Mouse (Mus musculus) ZHBTc4 (cell line): ENCODE measurements around the gene Xrn2.
A peak's percentile ranks its signal among the peaks of the same experiment; 100 is the strongest.

ENCODE experiments used
- DNase-seq: peaks from one replicate; pipeline ENCODE4 v3.0.0-alpha.2; 2011; ENCODE audit warnings: low read depth, low spot score

The Xrn2 gene

DNA sequence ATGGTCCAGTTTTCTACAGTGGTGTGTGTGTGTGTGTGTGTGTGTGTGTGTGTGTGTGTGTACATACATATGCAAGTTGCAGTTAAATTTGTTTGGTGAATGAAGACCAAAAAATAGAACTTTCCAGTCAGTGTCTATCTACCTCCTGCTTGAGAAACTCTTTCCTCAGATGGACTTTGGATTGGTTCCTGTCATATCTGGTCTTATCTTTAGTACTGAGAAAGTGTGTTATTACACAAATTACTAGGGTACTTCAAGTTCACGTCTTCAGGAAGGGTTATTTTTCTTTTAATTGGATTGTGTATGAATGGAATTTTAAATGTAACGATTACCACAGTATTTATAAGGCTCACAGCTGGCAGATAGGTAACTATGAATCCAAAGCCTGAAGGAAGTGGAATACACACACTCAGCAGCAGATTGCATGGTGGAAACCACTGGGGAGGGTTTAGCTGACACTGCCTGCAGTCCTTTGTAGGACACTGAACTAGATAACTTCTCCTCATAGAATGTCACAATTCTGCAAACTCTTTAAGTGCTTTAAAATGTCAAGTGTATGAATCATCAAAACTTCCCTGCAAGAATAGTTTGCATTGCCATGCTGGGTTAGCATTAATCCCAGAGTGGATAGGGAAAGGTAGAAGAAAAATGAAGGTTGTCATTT is 40.6 kb downstream of the Xrn2 start:
- no peak for DNase-seq

DNA sequence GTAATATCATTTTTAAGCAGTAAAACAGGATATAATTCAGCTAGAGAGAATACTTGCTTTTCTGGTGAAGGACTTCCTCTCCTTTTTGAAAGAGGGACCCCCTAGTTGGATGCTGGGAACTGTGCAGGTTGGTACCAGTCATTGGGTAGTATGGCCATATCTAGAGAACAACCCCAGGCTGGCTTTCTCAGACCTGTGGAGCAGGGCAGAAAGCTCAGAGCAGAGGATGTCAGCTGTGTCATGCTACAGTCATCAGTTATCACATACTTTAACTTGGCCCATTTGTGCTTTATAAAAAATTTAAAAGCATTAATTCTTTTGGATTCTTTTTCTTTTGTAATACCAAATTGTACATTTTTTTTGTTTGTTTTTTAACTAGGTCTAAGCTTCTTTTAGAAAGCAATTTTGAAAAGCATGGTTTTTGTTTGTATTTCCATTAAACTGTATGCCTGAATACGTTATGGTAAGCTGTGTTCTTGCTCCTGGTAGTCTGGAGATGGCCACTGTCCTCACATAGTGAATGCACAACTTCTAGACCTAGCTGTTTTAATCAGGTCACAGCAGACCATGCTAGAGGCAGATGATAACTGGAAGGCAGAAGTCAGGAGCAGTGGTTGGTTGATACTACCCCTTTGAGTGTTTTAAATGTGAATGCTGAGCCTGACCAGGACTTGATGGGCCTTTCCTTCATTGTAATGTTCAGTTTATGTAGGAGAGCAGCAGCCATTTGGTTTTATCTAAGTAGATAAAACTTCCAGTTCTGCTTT is 54.9 kb downstream of the Xrn2 start:
- no peak for DNase-seq

DNA sequence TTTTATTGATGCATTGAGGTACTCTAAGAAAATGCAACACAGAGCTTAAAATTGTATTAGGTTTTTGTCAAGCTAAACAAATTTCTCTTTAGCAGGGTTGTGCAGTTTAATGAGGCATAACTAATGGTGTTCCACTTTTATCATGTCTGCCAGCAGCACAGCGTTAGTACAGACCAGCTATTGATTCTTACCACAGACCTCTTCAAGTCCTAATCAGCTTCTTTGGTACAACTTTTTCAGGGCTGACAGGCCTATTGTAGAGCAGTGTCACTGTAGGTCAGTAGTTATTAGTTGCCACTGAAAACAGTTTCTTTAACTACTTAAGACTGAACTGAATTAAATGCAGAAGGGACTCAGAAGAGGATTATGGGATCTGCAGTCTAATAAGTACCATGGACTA is 56.3 kb downstream of the Xrn2 start:
- DNase-seq = no peak

DNA sequence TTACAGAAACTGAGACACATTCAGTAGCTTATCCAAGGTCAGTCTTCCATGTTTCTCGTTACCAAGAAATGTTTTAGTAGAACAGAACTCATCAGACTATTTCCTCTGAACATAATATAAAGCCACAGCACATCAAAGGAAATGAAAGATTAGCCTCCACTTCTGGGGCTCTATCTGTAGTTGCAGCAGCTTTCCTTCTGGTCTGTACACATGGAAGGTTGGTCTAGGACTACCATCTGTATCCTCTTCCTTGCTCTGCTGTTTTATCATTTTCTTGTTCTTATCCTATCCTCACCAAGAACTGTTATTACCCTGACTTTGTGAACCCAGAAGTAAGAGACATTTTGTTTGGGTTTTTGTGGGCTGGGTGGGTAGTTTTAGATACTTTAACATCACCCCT is 57.5 kb downstream of the Xrn2 start:
- DNase-seq = no peak

DNA sequence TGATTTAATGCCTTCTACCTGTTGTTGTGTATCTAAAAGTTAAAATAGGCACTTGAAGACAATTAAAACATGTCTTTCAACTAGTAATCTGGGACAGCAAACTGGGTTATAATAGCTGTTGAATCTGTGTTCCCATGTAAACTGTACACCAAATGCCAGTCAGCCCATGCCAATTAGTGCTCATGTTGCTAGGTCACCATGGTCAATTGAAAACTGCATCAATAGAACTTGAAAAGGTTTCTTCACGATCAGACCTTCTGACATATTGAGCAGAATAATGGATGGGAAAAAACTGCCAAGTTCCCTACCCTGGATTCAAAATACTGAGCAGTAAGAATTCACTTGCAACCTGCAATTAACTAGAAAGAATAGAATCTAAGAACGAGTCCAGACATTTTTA is 61.2 kb downstream of the Xrn2 start:
- DNase-seq = no peak

DNA sequence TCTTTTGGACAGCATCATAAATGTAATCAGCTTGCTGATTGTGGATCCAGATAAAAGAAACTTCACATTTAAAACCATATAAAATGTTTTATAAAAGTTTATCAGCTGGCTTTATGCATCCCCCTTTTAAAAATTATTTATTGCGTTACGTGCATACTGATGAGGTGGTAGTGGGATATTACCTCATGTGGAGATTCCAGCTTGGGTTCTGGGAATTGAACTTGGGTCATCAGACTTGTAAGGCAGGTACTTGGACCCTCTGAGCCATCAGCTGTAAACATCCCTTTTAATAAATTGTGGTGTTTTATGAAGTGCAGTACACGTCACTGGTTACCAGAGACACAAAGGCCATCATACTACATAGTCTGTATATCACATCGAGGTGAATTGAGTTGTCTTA is 61.6 kb downstream of the Xrn2 start:
- DNase-seq = no peak

DNA sequence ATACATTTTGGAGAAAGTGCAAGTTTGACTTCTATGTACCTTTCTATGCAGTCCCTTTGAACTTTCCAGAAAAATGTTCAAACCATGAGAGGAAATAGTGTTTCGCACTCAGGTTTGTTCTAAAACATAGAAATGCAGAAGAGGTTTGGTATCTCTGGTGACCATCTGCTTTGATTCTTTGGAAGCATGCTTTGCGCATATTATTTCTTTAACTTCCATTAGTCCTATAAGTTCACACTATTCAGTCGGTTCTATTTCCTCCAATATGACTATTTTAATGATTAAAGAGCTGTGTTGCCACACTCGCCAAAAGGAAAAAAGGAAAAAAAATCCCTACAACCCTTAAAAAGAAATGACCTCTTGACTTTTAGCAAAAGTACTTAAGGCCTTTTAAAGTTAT is 69.6 kb downstream of the Xrn2 start:
- no peak for DNase-seq

DNA sequence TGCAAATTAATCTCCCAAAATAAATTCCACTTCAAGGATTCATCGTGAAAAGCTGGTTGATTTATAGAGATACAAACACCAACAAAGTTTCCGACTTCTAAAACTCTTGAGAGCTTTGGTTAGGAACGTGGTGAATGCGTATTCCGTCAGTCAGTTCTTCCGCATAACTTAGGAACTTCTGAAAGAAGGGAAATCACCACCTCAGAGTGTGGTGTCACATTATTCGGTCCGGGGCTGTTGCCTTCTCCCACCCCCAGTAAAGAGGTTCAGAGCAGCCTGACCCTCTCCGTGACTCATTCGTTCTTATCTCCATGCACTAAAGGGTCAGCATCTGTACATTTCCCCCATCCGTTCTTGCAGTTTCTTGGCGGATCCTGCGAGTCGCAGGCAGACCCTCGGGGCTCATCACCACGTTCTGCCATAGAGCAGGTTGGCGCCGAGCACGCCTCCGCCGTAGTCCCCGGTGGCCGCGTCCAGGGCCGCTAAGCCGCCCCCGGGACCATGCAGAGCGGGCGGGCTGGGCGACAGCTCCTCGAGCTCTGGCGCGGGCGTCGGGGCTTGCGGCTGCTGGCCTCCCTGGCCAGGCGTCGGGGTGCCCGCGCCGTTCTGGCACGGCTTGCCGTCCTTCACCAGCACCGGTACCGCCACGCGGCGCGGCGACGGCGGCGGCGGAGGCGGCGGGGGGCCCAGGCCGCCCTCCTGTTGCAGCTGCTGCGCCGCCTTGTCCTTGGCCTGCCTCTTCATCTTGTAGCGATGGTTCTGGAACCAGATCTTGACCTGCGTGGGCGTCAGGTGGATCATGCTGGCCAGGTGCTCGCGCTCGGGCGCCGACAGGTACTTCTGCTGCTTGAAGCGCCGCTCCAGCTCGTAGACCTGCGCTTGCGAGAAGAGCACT is 70.9 kb downstream of the Xrn2 start:
- DNase-seq = peak; percentile 72

DNA sequence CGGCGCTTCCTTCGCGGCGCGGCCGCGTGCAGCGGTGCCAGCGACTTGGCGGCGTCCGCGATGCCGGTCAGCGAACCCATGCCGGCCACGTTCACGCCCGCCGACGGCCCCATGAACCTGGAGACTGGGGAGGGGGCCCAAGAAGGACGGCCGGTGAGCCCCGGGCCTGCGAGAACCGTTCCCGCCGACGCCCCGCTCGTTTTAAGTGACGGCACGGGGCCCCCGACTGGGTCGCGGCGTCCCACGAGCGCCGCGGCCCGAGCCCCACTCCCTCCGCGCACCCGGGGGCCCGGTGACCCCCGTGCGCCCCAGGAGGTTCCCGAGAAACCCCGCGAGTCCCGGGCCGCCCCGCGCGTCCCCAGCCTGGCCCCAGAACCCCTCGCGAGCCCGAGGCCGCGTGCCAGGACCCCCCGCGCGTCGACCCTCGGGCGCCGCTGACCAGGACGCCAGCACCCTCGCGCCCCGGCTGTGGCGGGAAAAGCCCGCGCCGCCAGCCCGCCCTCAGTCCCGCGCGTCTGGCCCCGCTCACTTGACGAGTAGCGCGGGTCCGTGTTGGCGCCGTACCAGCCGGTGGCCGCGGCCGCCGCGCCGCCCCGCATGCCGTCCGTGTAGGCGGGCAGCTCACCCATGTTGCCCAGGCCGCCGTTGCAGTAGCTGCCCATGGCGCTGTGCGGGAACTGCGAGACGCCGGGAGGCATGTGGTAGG is 71.7 kb downstream of the Xrn2 start:
- peak; percentile 42 for DNase-seq

DNA sequence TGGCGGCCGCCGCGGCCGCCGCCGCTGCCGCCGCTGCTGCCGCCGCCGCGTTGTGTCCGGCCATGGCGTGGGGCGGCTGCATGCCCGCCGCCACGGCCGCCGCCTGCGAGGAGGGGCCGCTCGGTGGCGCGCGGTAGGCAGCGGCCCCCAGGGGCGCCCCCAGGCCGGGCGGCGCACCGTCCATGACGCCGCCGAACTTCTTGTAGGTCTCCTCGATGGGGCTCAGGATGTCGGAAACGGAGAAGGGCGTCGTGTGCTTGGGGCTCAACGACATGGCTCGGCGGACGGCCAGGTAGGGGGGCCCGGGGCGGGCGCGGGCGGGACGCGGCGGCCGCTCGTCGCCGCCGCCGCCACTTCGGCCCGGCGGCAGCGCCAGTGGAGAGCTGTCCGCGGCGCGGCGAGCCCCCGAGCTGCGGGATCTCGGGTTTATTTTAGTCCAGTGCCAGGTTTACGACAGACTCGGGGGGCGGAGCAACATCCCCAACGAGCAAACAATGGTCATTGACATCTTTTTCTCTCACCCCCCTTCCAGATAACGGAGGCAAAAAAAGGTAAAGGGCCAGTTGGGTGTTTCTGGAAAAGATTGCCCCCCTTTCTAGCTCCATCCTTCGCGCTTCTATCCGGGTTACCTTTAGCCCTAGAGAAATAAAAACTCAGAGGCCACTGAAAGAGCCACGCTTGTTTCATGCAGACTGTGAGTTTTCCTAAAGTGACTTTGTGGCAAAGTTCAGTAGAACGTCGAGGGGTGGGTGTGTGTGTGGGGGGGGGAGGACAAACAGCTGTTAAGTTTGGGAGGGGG is 72.5 kb downstream of the Xrn2 start, which contains the start of gene Nkx2-4:
TSS of gene Nkx2-4 (minus strand) at position 374 of the 799 bp plus-strand sequence.
- DNase-seq = peak; percentile 48

DNA sequence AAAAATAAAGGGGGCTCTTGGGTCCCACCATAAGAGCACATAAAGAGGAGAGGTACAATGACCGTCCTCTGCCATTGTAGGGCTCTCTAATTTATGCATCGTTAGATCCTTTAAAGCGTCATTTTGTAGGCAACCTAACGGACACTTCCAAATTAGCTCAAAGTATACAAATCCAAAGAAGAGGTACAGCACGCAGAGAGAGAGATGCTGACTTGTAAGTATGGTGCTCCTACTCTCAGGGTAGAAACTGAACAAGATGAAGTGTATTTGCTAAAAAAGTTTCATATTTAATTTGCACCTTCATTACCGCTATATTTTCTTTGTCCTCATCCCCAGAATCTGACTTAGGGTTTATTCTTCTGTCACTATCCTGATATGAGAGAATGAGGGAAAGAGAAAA is 73.1 kb downstream of the Xrn2 start:
- no peak for DNase-seq

DNA sequence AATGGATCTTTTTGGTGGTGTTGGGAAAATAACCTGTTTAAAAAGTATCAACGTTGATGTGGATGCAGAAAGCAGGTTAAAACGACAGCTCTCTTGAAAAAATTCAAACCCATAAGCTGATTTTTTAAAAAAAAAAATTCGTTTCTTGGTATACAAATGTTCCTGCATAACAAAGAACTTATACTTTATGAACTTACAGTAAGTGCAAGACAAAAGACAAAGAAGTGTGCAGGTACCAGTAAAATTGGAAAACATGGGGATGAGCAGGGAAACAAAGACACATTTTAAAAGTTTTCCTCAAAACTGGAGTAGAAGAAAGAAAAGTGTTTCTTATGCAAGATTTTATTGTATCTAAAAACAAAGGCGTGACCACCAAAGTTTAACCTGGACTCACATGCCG is 73.6 kb downstream of the Xrn2 start:
- no peak for DNase-seq

DNA sequence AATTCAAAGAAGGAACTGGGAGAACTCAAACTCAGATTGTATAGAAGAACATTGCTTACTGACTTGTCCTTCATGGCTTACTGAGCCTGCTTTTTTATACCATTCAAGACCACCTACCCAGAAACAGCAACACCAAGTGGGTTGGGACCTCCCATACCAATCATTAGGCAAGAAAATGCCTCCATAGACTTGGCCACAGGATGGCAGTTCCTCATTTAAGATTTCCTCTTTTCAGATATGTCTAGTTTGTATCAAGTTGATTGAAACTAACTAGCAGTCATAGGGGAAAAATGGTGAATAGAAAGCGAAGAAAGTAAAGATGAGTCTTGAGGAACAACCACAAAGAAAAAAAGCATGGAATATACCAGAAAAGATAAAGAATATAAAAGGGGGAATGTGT is 106.9 kb downstream of the Xrn2 start:
- no peak for DNase-seq

DNA sequence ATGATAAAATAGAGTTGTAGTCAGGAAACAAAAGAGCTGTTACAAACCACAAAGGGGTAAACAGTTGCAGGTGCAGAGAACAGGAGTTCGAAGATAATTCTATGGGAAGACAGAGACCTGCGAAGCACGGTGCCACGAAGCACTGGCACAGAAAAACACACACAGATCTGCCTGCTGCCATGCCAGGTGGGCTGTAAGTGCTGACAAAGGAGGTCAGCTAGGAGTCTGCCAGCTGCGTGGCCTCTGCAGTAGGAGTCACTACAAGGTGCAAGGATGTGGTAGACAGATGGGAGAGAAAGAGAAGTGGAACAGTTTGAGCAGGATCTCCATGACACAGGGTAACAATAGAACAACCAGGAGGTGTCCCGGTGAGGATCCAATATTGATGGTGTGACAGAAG is 114.6 kb downstream of the Xrn2 start:
- DNase-seq = no peak
